ENCODE assay signal across 8 mouse cellular contexts in genomic region chr11:67455527-67455981, GRCm38 (mm10). TPM values are rescaled to one million over a fixed set of nuclear protein-coding genes. Genes with fewer than 3 reads are reported as not detected.
A peak's percentile ranks its signal among the peaks of the same experiment; 100 is the strongest.
DNase-seq lines count a peak whose midpoint lies in the region; ATAC-seq and TF ChIP-seq lines count a peak whose summit lies in the region.

No protein-coding gene starts in this region.

- H3K9me3 ChIP-seq in heart, embryonic 11.5 days (replicated peaks; ENCODE audit: control insufficient read depth, low read length): no peaks in the 10 kb centered on the region

- 0 out of 2 replicates have a peak, but pooled peaks cover 3% of the 10 kb centered on the region for H3K27me3 ChIP-seq in heart, embryonic 11.5 days (ENCODE audit: control insufficient read depth, insufficient read depth, low read length)
- no peaks in the 10 kb centered on the region; the same call in 1 of the 2 replicates for H3K27me3 ChIP-seq in testis, adult 2 months (ENCODE audit: control insufficient read depth, insufficient read depth, low read length)

- peaks cover 10% of the 10 kb centered on the region for H3K4me1 ChIP-seq in heart, embryonic 11.5 days (ENCODE audit: control insufficient read depth, insufficient read depth, low read length)
- H3K4me1 ChIP-seq in testis, adult 2 months (ENCODE audit: control insufficient read depth, insufficient read depth, low read length): peaks cover 14% of the 10 kb centered on the region

- peak overlapping the region; percentile 97 for H3K4me2 ChIP-seq in heart, embryonic 11.5 days

- no peak overlapping the region for H3K27ac ChIP-seq in heart, embryonic 11.5 days (ENCODE audit: low read depth, low read length)
- no peak overlapping the region for H3K27ac ChIP-seq in testis, adult 2 months (ENCODE audit: control insufficient read depth, insufficient read depth, low read depth, low read length)

- under 1% methylated on average over 37 of the region's 42 CpGs for WGBS in heart, embryonic 11.5 days (ENCODE audit: insufficient replicate concordance)

- DNase-seq in layer of hippocampus, adult 9-11 months: peak; percentile 40
- no peak for DNase-seq in layer of hippocampus, adult 8-10 months (ENCODE audit: low spot score in 2 of 2)
- DNase-seq in cerebellum, postnatal 4 days (ENCODE audit: low spot score in 2 of 2): peak; percentile 22 to 29
- DNase-seq in kidney, postnatal 14 days: peak; percentile 33

- no peak for TF ChIP-seq CTCF in testis, adult 2 months (IDR thresholded peaks at IDR 0.05; ENCODE audit: control insufficient read depth, insufficient read depth, insufficient replicate concordance, low read depth, low read length)

- peak overlapping the region; percentile 82 for H3K4me3 ChIP-seq in heart, embryonic 11.5 days (ENCODE audit: low read depth, low read length)
- H3K4me3 ChIP-seq in testis, adult 2 months (ENCODE audit: control insufficient read depth, low read depth, low read length): peak overlapping the region; percentile 69

- H3K9ac ChIP-seq in heart, embryonic 11.5 days (ENCODE audit: low read depth, low read length): peak overlapping the region; percentile 66

- 0 out of 2 replicates have a peak, but pooled peaks have one; percentile 41 for ATAC-seq in heart, embryonic 11.5 days (replicated peaks; ENCODE audit: insufficient number of reproducible peaks, low FRiP score, low TSS enrichment)
- peak; percentile 58 for ATAC-seq in megakaryocyte, adult 5-6 weeks (ENCODE audit: poor library complexity, severe bottlenecking)
- no peak for ATAC-seq in megakaryocyte-erythroid progenitor cell, adult 5-6 weeks (replicated peaks; ENCODE audit: low FRiP score, low TSS enrichment, poor library complexity, severe bottlenecking)

- H3K36me3 ChIP-seq in heart, embryonic 11.5 days (ENCODE audit: control insufficient read depth, insufficient read depth, low read length): no peaks in the 10 kb centered on the region
- H3K36me3 ChIP-seq in testis, adult 2 months (ENCODE audit: control insufficient read depth, insufficient read depth, low read length): no peaks in the 10 kb centered on the region

- no peak for TF ChIP-seq POLR2A in testis, adult 2 months (IDR thresholded peaks at IDR 0.05; ENCODE audit: control insufficient read depth, low read depth, low read length)

RNA-seq across cellular contexts. Expression of gene Gas7, which starts 0.3 kb away (rescaled TPM):
- 100 to 1,000 TPM; 425 to 480 (median 467) TPM for total RNA-seq in layer of hippocampus, adult 8-10 months (2022)
- 5.3 and 5.4 TPM in 2 replicates for polyA plus RNA-seq in heart, embryonic 11.5 days (2014; fragmentation: Nextera tagmentation; extraction: Ambion mirVana)
- 67.7 and 73.4 TPM in 2 replicates for total RNA-seq in megakaryocyte, adult 5-6 weeks (2015)
- 58.5 and 69.2 TPM in 2 replicates for total RNA-seq in megakaryocyte, adult 5-6 weeks (2017)
- polyA plus RNA-seq in testis, adult 2 months (2012; rRNA removed): 11.6 and 14.4 TPM in 2 replicates
- 0.67 and 3.4 TPM in 2 replicates for total RNA-seq in megakaryocyte-erythroid progenitor cell, adult 5-6 weeks (2014; fragmentation: Nextera tagmentation)
- total RNA-seq in megakaryocyte-erythroid progenitor cell, adult 5-6 weeks (2017): 0.80 and 1.3 TPM in 2 replicates

Comparison
In these comparisons a context has a peak if more than half of its experiments do, and no peak if none do; other contexts are left out.
1. DNase-seq: peak in layer of hippocampus, adult 9-11 months (single experiment), cerebellum, postnatal 4 days (2 of 2) and kidney, postnatal 14 days (single experiment); none in layer of hippocampus, adult 8-10 months (0 of 2).
2. RNA of gene Gas7, which starts 0.3 kb away (total RNA-seq): 425 to 480 TPM in layer of hippocampus, adult 8-10 months and 58.5 to 73.4 TPM in megakaryocyte, adult 5-6 weeks; 0.67 to 3.4 TPM in megakaryocyte-erythroid progenitor cell, adult 5-6 weeks; every median in the first group is over 10 times any median in the second.